Mouse (Mus musculus) testis, postnatal 10 days (tissue): ENCODE results near the gene Gabrd.
A peak's percentile ranks its signal among the peaks of the same experiment; 100 is the strongest.

Source experiments
- DNase-seq: peaks from one replicate; pipeline ENCODE4 v3.0.0; 2021; ENCODE audit warnings: low spot score

Gabrd gene

DNA sequence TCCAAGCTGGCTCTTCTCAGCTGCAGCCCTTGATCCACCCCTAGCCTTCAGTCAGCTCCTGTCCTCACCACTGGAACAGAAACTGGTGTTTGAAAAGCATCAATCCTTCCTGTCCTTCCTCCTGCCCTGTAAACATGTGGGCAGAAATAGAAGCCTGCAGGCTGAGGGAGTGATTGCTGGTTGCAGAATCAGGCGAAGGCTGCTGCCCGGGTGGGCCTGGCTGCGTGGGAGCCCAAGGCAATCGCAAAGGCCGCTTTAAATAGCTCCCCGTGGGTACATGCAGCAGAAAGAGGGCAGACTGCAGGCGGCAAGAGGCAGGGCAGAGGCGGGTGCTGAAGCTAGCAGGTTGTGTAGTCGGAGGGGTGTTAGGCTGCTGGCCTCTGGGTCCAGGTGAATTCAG is 15.2 kb downstream of the Gabrd start:
- no peak for DNase-seq

DNA sequence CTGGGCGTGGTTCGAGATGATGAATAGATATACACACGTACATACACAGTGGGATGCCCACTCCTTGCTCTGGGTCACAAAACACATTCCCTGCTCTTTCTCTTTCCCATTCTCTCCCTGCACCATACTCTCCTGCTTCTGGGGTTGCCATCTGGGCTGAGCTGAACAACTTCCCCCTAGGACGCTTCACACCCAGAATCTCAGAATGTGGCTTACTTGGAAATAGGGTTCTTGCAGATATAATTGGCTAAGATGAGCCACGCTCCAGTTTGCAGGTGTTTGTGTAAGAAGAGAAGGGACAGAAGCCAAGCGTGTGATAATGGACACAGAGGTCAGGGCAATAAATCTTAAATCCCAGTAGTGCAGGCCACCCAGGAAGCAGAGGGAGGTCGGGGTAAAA is 15.9 kb downstream of the Gabrd start:
- DNase-seq: no peak

DNA sequence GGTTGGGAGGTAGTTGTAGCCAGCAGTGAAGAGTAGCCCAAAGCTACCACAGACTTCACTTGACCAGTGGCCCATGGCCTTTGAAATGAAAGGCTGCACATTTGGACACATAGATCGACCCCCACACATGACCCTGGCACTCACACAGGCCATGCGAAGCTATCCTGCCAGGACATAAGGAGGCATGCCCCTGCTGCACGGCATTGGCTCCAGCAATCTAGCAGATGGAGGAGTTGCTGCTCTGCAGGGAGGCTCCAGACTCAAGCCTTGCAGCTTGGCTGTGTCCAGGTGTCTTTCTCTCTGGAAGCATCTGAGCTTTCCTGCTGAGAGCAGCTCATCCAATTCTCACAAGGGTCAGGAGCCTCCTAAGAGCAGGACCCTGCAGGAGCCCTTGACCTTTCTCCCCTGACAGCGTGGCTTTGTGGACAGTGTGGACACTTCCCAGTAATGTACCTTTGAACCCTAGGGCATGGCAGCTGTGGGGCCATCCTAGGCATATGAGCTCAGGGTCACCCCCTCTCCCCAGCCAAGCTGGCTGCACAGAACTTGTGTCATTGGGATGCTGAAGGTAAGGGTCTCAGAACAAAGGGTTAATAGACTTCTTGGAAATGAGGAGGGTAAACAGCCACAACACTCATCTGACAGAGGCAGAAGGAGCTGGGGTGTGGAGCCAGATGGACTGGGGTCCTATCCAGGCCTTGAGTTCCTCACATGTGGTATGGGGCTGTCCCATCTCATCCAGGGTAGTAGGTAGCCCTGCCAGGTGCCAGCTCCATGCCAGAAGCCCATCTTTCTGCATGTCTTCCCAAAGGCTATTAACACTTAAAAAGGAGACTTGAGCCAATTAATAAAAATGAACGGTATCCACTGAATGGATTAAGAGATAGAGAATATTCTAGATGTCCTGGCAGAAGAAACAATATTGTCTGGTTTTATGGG is 25.8 kb downstream of the Gabrd start:
- DNase-seq: no peak

DNA sequence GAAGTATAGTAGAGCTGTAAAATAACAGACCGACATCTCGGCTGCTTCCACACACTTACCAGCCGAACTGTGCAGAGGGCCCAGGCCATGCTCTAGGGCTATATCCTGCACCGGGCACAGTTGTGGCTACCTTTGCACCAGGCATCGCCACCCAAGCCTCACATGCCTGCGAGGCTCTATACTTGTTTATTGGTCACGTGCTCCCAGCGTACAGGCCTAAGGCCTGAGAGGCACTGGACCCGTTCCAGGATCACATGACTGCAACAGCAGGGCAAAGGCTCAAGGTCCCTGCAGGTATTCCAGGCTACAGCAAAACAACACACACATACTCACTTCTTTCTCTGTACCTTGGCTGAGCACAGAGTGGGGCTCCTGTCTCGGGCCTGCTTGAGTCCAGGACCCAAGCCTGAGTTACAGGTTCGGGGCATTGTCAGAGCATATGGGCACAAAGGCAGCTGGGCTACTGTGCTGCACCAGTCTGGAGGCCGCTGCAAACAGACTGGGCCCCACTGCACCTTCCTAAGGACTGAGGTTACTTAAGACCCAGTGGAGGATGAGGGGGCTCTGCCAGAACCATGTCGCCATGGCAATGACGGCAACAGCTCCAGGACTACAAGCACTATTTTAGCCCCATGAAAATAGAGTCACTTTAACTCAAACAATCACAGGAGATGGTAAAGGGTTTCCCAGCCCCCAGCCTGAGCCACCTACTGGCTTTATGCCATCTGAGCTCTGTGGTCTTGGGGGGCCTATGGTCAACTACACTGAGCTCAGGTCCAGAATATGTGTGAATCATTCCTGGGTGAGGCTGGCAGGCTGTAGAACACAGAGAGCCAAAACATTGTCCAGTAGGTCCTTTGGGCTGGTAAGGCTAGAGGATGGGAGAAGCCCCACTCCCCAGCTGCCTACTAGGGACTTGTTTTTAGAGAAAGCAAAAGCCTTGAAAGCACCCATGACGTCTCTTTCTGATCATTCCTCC is 26.9 kb downstream of the Gabrd start:
- DNase-seq: no peak

DNA sequence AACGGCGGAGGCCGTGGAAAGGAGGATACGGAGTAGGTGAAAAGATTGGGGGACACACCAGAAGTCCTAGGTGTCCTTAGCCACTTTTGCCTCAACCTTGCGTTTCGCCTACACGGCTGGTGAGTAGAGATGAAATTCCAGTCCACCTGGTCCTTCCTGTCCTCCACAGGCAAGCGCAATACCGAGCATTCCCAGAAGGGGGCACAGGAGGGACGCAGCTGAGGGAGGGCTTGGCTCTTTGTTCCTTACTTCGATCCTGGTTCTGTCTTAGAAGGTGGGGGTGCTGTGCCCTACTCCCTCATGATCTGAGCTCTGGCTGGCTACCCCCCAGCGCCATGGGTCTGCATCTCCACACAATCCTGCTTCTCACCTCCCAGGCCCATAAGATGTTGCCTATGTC is 29.2 kb downstream of the Gabrd start:
- peak; percentile 94 for DNase-seq

DNA sequence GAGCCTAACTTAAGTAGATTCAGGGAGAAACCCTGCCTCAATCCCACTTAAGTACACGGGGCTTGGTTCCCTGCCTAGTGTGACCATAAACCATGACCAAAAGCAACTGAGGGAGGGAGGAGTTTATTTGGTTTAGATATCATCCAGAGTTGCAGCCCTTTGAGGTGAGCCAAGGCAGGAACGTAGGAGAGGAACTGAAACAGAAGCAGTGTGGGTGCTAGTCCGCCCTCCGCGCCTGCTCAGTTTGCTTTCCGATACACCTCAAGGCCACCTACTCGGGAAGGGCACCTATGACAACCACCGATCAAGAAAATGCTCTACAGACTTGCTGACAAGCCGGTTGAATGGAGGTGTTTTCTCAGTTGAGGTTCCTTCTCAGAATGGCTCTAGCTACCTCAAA is 30.2 kb downstream of the Gabrd start:
- no peak for DNase-seq

DNA sequence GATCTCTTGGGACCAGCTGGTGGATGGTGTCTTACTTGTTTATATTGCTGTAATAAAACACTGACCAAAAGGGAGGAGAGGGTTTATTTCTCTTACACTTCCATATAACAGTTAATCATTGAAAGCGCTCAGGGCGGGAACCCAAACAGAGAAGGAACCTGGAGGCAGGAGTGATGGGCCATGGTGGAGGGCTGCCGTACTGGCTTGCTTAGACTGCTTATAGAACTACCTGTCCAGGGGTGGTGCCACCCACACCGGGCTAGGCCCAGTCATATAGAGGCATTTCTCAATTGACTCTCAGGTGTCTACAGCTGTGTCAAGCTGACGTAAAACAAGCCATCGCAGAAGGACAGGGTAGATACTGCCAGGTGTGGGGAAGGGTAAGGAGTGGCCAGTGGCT is 31.1 kb downstream of the Gabrd start:
- DNase-seq: no peak

DNA sequence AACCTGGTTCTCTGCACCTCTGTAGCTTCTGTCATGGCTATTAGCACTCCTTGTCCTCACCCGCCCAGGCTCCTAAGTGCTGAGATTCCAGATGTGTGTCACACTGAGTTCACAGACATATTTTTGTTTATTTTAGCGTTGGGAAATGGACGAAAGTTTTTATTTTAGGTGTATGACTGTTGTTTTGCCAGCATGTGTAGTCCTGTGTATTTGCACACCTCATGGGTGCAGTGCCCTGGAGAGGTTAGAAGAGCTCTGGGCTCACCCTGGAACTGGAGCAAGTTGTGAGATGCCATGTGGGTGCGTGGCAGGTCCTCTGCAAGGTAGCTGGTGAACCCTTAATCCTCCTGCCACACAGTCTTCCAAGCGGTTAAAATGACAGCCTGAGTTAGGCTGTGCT is 35.5 kb downstream of the Gabrd start:
- no peak for DNase-seq

DNA sequence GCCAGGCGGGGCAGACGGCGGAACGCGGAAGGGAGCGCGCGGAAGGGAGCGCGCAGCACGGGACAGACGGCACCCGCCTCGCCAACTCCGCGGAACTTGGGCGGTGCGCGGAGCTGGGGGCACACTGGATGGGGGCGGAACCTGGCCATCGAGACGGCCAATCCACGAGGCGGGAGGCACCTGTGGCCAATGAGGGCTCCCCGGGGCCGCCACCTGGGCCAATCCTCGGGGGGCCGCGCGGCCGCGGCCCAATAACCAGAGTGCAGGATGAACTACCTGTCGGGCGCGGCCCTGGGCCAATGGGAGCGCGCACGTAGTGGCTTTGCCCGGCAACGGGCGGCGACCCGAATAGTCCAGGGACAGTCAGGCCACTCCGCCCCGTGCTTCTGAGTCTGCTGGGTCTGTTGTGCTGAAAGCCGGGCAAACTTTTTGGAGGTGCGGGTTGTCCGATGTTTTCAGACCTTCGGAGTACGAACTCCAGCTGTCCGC is 36.6 kb downstream of the Gabrd start, which contains the start of gene Prkcz:
Prkcz (minus strand) TSS at position 59 of the 489 bp plus-strand sequence.
- DNase-seq: peak; percentile 72

DNA sequence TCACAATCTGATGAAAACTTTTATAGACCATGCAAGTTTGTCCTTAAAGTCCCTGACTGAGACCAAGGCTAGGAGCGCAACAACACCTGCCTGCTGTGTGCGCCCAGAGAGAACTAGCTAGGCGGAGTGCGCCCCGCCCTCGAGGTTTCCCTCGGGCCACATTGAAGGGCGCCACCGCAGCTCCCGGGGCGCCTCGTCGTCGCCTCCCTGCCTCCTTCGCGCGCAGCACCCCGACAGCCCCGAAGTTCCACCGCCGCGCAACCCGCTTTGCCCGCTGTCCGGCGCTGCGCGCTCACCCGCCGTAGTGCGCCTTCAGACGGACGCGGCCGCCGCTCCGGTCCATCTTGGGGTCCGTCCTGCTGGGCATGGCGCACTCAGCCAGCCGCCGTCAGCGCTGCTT is 37.1 kb downstream of the Gabrd start:
- DNase-seq: no peak

DNA sequence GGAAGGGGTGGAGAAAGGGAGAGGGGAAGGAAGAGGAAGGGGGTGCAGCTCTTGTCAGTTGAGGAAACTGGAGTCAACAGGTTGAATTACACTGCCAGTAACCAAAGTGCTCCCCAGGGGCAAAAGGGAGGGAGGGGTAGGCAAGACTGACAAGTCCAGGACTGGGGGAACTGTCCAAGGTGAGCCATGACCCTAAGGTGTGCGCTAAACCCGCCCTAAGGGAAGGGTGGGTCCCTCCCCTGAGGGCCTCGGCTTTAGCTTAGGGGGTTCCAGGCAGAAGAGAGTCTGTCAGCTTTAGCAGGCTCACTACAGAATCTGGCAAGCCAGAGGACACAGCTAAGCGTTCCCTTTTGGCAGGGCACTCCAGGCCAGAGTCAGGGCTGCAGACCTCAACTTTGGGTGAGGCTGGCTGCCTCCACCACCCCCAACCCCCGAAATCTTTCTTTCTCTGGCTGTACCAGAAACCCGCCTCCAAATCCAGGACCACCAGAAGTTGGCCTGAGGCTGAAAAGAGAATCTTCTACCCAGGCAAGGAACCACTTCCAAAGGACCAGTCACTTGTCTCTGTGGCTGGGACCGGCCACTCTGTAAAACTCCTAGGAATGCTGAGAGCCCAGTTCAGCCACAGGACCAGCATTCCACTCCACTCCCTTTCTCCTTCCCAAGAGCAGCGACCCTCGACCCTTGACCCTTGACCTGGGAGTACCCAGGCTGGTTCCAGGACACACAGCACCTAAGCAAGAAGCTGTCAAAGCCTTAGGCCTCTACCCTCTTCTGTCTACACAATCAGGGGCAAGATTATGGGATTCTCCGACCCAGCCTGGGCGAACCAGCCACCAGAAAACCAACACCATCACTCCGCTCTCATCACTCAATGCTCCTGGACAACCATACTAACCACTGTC is 38.1 kb downstream of the Gabrd start:
- DNase-seq: no peak

DNA sequence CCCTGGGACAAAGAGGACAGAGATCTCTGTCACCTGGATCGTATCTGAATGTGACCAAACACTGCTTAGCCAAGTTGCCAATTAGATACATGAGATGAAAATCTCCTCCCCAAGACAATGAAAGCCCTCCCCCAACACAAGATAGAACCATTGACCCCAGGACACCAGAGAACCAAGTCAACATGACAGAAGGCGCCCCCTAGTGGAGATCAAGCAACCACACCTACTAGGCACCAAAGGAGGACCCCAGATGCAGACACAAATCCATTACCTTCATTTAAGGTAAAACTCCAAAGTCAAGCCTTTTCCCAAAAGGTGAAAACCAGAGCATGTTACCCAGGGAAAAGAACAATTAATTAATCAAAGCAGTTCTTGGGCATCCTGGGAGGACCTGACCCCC is 40.3 kb downstream of the Gabrd start:
- DNase-seq: no peak

DNA sequence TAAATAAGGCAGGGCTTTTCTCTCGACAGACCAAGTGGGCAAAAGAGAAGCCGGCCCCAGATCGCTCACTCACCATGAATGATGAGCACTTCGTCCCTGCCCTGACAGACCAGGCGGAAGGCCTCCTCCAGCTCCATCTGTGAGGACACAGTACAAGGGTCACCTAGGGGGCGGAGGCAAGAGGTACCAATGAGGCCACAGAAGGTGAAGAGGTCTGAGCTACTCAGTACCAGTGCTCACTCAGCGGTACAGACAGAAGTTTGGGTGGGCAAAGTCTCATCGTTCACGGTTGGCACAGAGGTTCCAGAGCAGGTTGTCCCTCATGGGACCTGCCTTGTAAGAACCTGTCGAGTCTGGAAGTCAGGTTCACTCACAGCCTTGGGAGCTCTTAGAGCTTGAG is 41.6 kb downstream of the Gabrd start:
- no peak for DNase-seq

DNA sequence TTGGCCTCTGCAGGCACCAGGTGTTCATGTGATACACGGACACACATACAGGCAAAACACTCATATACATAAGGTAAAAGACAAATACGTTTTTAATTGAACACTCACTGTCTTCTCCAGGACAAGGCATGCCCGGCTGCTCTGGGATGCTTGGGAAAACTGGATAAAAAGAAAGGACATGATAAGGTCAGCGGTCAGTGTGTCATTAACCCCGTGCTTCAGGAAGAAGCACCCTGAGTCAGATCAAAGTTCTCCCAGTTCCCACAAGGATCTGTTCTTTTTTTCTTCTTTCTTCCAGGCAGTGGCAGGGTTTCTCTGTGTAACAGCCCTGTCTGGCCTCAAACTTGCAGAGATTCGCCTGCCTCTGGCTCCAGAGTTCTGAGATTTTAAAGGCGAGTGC is 43.4 kb downstream of the Gabrd start:
- DNase-seq: no peak

DNA sequence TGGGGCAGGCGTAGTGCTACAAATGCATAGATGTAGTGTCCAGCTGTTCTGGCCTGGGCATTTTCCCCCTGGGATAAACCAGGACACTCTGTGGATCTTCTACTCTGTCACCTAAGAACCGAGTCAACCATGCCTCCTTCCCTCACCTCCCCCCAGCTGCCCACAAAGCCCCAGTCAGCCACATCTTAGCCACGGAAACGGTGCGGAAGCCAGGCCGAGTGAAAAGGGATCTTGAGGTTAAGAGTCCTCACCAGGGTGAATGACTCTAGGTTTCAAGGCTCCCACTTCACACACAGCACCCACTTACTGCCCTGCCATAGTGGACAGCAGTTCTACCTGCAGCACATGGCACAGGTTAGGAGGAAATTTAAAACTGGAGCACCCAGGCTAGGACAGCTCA is 43.9 kb downstream of the Gabrd start:
- DNase-seq: no peak

DNA sequence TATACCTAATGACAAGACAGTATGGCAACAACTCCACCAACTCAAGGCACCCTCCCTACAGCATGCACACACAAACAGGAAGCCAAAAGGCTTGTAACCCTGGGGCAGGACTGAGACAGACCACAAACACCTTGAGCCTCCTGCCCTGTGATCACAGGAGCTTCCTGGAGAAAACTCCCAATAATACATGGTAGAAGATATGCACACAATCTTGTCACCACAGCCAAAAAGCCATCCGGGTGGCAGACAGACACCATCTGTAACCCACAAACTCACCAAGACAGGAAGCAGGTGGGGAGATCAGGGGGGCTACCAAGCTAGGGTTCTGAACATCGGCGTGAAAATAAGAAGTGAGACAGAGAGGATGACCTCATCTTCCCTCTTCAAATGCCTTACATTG is 45.3 kb downstream of the Gabrd start:
- DNase-seq: no peak

DNA sequence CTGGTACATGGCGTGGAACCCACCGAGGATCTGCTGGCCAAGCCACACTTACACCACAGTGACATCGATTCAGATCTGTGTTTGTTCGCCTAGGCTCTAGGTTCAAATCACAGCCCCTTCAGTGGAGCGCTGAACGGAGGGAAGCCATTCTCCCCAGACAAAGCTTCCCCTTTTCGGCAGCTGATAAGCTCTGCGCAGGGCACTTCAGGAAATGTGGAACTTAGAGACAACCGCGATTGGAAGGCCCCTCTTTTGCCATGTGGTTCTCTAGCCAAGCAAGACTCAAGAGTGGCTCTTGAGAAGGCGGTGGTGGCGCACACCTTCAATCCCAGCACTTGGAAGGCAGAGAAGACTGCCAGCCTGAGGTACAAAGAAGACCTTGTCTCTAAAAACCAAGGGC is 51.6 kb downstream of the Gabrd start:
- DNase-seq: no peak

DNA sequence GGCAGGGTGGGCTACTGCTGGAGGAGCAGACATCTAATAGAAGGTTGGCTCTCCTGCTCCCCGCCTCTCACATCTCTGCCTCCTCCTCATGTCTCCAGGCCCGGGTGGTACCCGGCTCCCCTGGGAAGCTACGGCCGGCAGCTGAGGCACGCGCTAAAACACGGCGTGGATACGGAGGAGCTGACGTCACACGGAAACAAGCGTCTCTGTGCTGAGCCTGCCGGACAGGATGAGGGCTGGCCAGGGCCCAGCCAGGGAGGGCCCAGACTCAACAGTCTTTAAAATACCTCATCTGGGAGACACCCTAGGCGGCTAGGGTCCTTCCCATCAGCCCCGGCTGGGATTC is 52.3 kb downstream of the Gabrd start:
- peak; percentile 50 for DNase-seq

DNA sequence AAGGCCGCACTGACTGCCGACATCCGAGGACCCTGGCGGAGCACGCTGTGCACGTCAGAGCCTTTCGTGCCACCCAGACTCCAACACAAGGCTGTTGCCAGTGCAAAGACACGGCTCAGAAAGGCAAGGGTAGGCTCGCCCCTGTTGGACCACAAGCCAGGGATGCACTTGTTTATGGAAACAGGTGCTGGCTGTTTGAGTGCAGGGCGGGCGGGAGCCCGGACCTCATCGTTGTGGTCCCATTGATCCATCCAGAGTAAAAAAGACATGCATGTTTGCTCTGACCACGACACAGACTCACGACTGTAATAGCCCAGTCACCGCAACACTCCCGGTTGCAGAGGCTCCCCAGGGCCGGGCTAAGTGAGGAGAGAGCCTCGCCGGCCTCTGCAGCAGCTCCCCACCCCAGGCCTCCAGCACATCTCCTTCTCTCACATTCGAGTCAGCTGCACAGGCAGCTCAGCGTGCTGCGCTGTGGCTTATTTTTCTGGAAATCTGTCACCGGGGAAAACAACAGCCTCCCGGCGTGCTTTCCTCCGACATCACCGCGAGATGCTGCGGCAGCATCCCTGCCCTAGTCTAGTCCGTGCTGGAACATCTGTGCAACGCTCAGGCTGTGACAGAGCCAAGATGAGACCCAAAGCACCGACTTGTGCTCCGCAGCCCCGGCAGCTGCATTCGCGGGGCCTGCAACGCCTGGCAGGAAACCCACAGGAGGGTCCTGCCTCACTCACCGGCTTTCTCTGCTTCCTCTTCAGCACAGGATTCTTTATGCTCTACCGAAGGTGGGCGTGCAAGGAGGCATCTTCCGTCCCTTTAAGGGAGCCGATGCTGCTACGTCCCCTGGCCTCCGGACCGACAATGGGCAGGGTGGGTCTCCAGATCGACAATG is 53.0 kb downstream of the Gabrd start:
- no peak for DNase-seq

DNA sequence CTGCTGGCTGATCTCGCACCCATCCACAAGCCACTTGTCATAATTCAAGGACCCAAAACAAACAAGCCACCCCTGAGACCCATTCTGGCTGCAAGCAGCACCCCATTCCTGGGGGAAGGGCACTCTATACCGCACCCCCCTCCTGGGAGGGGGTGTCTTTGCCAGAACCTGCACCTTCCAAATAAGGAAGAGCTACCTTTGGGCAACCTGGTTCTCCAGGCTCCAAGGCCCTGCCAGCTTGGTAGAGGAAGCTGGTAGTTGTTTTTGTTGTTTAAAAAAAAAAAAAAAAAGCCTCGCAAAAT is 53.7 kb downstream of the Gabrd start:
- no peak for DNase-seq
